8 mouse cellular contexts compared by ENCODE assay signal in the genomic region with DNA sequence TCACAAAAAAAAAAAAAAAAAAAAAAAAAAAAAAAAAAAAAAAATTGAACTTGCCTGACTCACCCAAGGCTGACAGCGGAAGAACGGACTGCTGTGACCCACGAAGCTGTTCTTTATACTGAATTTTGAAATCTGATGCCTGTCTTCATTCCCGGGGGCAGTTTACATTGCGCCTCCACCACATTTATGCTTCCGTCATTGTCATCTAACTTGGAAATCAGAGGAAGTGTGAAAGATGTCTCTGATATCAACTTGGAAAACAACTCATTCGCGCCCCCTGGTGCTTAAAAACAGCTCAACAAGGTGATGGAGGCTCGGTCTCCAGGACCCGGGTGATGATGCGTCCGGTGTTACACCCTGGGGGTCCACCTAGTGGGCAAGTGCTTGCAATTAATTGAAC. TPM values are rescaled to one million over a fixed set of nuclear protein-coding genes. Genes with fewer than 3 reads are reported as not detected.
DNase-seq lines count a peak whose midpoint lies in the region; ATAC-seq lines count a peak whose summit lies in the region.

No protein-coding gene starts in this region.

- ATAC-seq in cerebellum, adult (ENCODE audit: insufficient number of reproducible peaks, low FRiP score, low TSS enrichment) = no peak
- ATAC-seq in embryonic facial prominence, embryonic 12.5 days (ENCODE audit: insufficient number of reproducible peaks, insufficient read depth, low FRiP score, low TSS enrichment) = no peak
- ATAC-seq in heart, embryonic 11.5 days (replicated peaks; ENCODE audit: insufficient number of reproducible peaks, low FRiP score, low TSS enrichment) = no peak
- no peak for ATAC-seq in kidney, embryonic 15.5 days (replicated peaks; ENCODE audit: low FRiP score)

- H3K4me2 ChIP-seq in embryonic facial prominence, embryonic 12.5 days (replicated peaks) = peak overlapping the region; percentile 39
- peak overlapping the region; percentile 99 for H3K4me2 ChIP-seq in heart, embryonic 11.5 days
- peak overlapping the region; percentile 99 for H3K4me2 ChIP-seq in kidney, embryonic 15.5 days

- peaks cover 14% of the 10 kb centered on the region for H3K4me1 ChIP-seq in embryonic facial prominence, embryonic 12.5 days
- no peaks in the 10 kb centered on the region; the same call in 1 of the 2 replicates for H3K4me1 ChIP-seq in heart, embryonic 11.5 days (ENCODE audit: control insufficient read depth, insufficient read depth, low read length)
- peaks cover 26% of the 10 kb centered on the region for H3K4me1 ChIP-seq in kidney, embryonic 15.5 days

- WGBS in embryonic facial prominence, embryonic 12.5 days = under 1% methylated on average over 12 of the region's 12 CpGs
- WGBS in heart, embryonic 11.5 days (ENCODE audit: insufficient replicate concordance) = under 1% methylated on average over 12 of the region's 12 CpGs
- WGBS in kidney, embryonic 15.5 days = under 1% methylated on average over 12 of the region's 12 CpGs

- DNase-seq in cerebellum, adult 11 months = peak; percentile 84
- peak; percentile 80 for DNase-seq in liver
- peak; percentile 78 to 85 for DNase-seq in monocyte, adult 2 months (ENCODE audit: low read depth in 1 of 2, low spot score in 2 of 2)
- DNase-seq in spleen, postnatal 36 days (ENCODE audit: low spot score in 2 of 2) = peak; percentile 71 to 81

- H3K4me3 ChIP-seq in embryonic facial prominence, embryonic 12.5 days = no peak overlapping the region
- H3K4me3 ChIP-seq in heart, embryonic 11.5 days (ENCODE audit: low read depth, low read length) = peak overlapping the region; percentile 96
- peak overlapping the region; percentile 96 for H3K4me3 ChIP-seq in kidney, embryonic 15.5 days (replicated peaks)

- H3K27ac ChIP-seq in embryonic facial prominence, embryonic 12.5 days = no peak overlapping the region
- H3K27ac ChIP-seq in heart, embryonic 11.5 days (ENCODE audit: low read depth, low read length) = no peak overlapping the region
- no peak overlapping the region for H3K27ac ChIP-seq in kidney, embryonic 15.5 days

- H3K9ac ChIP-seq in embryonic facial prominence, embryonic 12.5 days = no peak overlapping the region
- no peak overlapping the region for H3K9ac ChIP-seq in heart, embryonic 11.5 days (ENCODE audit: low read depth, low read length)
- H3K9ac ChIP-seq in kidney, embryonic 15.5 days = no peak overlapping the region

- H3K9me3 ChIP-seq in embryonic facial prominence, embryonic 12.5 days = no peaks in the 10 kb centered on the region
- H3K9me3 ChIP-seq in heart, embryonic 11.5 days (replicated peaks; ENCODE audit: control insufficient read depth, low read length) = no peaks in the 10 kb centered on the region
- no peaks in the 10 kb centered on the region for H3K9me3 ChIP-seq in kidney, embryonic 15.5 days (replicated peaks)

- H3K36me3 ChIP-seq in embryonic facial prominence, embryonic 12.5 days = no peaks in the 10 kb centered on the region
- no peaks in the 10 kb centered on the region for H3K36me3 ChIP-seq in heart, embryonic 11.5 days (ENCODE audit: control insufficient read depth, insufficient read depth, low read length)
- H3K36me3 ChIP-seq in kidney, embryonic 15.5 days = no peaks in the 10 kb centered on the region

- H3K27me3 ChIP-seq in embryonic facial prominence, embryonic 12.5 days = no peaks in the 10 kb centered on the region
- no peaks in the 10 kb centered on the region for H3K27me3 ChIP-seq in heart, embryonic 11.5 days (ENCODE audit: control insufficient read depth, insufficient read depth, low read length)
- peaks cover 10% of the 10 kb centered on the region; the same call in 1 of the 2 replicates for H3K27me3 ChIP-seq in kidney, embryonic 15.5 days

RNA-seq across cellular contexts. Expression of a gene that starts 1.8 kb away (rescaled TPM):
- 30.3 and 30.8 TPM in 2 replicates for polyA plus RNA-seq in embryonic facial prominence, embryonic 12.5 days (2016; fragmentation: Nextera tagmentation; extraction: Ambion mirVana)
- polyA plus RNA-seq in heart, embryonic 11.5 days (2014; fragmentation: Nextera tagmentation; extraction: Ambion mirVana) = 35.3 and 42.3 TPM in 2 replicates
- polyA plus RNA-seq in kidney, embryonic 15.5 days (2015; fragmentation: Nextera tagmentation; extraction: Ambion mirVana) = 20.4 and 22.5 TPM in 2 replicates

RNA-seq across cellular contexts. Expression of a gene that starts 53.2 kb away (rescaled TPM):
- polyA plus RNA-seq in embryonic facial prominence, embryonic 12.5 days (2016; fragmentation: Nextera tagmentation; extraction: Ambion mirVana) = 41.4 and 45.3 TPM in 2 replicates
- 47.7 and 54.7 TPM in 2 replicates for polyA plus RNA-seq in heart, embryonic 11.5 days (2014; fragmentation: Nextera tagmentation; extraction: Ambion mirVana)
- 56.4 and 57.0 TPM in 2 replicates for polyA plus RNA-seq in kidney, embryonic 15.5 days (2015; fragmentation: Nextera tagmentation; extraction: Ambion mirVana)

Comparison
In these comparisons a context has a peak if more than half of its experiments do, and no peak if none do; other contexts are left out.
1. H3K4me2 ChIP-seq: peak in every context shown above with its lines; median percentile 99 in heart, embryonic 11.5 days; 99 in kidney, embryonic 15.5 days; 39 in embryonic facial prominence, embryonic 12.5 days.